Mouse (Mus musculus) spleen, adult 2 months (tissue): ENCODE measurements around the gene Pigf.

Experiments
- CTCF ChIP-seq: fragments of 200-500 bp; IDR thresholded peaks from 2 replicates; pipeline ENCODE4 v1.5.1; 2011; ENCODE audit warnings: mild to moderate bottlenecking, inconsistent platforms; ENCODE audit not compliant: insufficient read depth, insufficient read length, insufficient replicate concordance; ENCODE audit errors: extremely low read depth
- POLR2A ChIP-seq: fragments of 200-500 bp; IDR thresholded peaks from 2 replicates; pipeline ENCODE4 v1.6.1; 2011; ENCODE audit warnings: low read depth, low read length, inconsistent platforms

DNA sequence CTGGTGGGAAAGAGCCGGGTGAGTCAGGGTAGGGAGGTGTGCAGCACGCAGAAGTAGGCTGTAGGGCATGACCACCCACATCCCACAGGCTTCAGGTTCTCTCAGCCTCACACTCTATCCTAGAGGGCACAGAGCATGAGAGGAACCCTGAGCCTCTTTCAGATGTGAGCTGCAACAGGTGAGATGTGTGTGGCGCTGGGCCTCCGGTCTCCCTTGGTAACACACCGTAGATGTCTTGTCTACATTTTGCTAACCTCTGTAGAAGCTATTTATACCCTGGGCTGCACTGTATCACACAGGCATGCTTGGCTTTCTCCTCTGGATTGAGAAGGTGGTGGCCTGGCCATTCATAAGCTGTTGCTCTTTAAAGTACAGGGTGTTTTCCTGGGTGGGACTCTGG, 56.6 kb downstream of the Pigf start:
- no peak for TF ChIP-seq CTCF
- TF ChIP-seq POLR2A = no peak
